In the genomic region with DNA sequence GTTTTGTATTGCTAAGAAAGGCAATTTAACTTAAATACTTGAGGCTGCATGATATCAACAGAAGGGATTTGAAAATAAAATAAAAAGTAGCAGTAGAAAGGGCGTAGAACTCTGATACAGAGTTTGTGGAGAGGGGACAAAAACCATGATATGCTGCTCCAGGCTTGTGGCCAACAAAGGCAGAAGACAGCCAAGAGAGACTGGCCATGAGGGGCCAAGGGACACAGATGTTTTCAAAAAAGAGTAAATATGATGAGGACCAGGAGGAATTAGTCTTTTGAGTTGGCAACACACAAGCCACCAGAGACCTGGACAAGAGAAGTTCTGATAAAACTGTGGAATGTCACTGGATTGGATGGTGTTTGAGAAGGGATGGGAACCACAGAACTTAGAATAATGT, we compare ENCODE assay signal across 24 mouse cellular contexts.
A peak's percentile ranks its signal among the peaks of the same experiment; 100 is the strongest.
DNase-seq lines count a peak whose midpoint lies in the region; ATAC-seq lines count a peak whose summit lies in the region.
"Had no signal": no experiment of that assay in that cellular context is flagged by ENCODE, and none has a peak within 500 bp of the region (broad histone marks: within the 10 kb centered on the region; RNA-seq: fewer than 3 reads in every experiment).

No protein-coding gene starts in this region.

- no peak overlapping the region for H3K27ac ChIP-seq in heart, embryonic 12.5 days (ENCODE audit: poor library complexity, severe bottlenecking)
- no peak overlapping the region for H3K27ac ChIP-seq in lung, embryonic 16.5 days (ENCODE audit: low read length)
- H3K27ac ChIP-seq in forebrain, embryonic 11.5 days (ENCODE audit: low read depth, low read length) = no peak overlapping the region
- H3K27ac ChIP-seq: forebrain, embryonic 10.5 days; hindbrain, embryonic 14.5 days; kidney, postnatal 0 days; layer of hippocampus, adult 2 months; limb, embryonic 12.5 days; liver, embryonic 13.5 days; macrophage; midbrain, embryonic 10.5 days; stomach, postnatal 0 days had no signal

- H3K27me3 ChIP-seq in heart, embryonic 12.5 days (replicated peaks) = no peaks in the 10 kb centered on the region
- no peaks in the 10 kb centered on the region for H3K27me3 ChIP-seq in lung, embryonic 16.5 days (ENCODE audit: control insufficient read depth, insufficient read depth, low read depth, low read length)
- H3K27me3 ChIP-seq in forebrain, embryonic 11.5 days (ENCODE audit: control insufficient read depth, insufficient read depth, low read length) = no peaks in the 10 kb centered on the region
- H3K27me3 ChIP-seq: limb, embryonic 12.5 days; liver, embryonic 13.5 days had no signal

- no peaks in the 10 kb centered on the region for H3K9me3 ChIP-seq in heart, embryonic 12.5 days (replicated peaks)
- no peaks in the 10 kb centered on the region for H3K9me3 ChIP-seq in lung, embryonic 16.5 days (ENCODE audit: control insufficient read depth, low read length)
- H3K9me3 ChIP-seq in forebrain, embryonic 11.5 days (ENCODE audit: control insufficient read depth, low read length) = no peaks in the 10 kb centered on the region
- H3K9me3 ChIP-seq: forebrain, embryonic 10.5 days; limb, embryonic 12.5 days; liver, embryonic 13.5 days; midbrain, embryonic 10.5 days had no signal

- no peak overlapping the region for H3K4me2 ChIP-seq in heart, embryonic 12.5 days
- H3K4me2 ChIP-seq in lung, embryonic 16.5 days (ENCODE audit: low read depth, low read length) = no peak overlapping the region
- H3K4me2 ChIP-seq in forebrain, embryonic 11.5 days (ENCODE audit: low read depth, low read length, severe bottlenecking) = no peak overlapping the region
- H3K4me2 ChIP-seq: hindbrain, embryonic 14.5 days; limb, embryonic 12.5 days; liver, embryonic 13.5 days had no signal

- H3K4me3 ChIP-seq in heart, embryonic 12.5 days = no peak overlapping the region
- H3K4me3 ChIP-seq in lung, embryonic 16.5 days (ENCODE audit: low read length) = no peak overlapping the region
- H3K4me3 ChIP-seq in forebrain, embryonic 11.5 days (ENCODE audit: low read depth, low read length) = no peak overlapping the region
- H3K4me3 ChIP-seq: forebrain, embryonic 10.5 days; layer of hippocampus, adult 2 months; limb, embryonic 12.5 days; liver, embryonic 13.5 days; midbrain, embryonic 10.5 days had no signal

- no peak overlapping the region for H3K9ac ChIP-seq in heart, embryonic 12.5 days
- H3K9ac ChIP-seq in lung, embryonic 16.5 days (ENCODE audit: low read length) = no peak overlapping the region
- no peak overlapping the region for H3K9ac ChIP-seq in forebrain, embryonic 11.5 days (ENCODE audit: low read length)
- H3K9ac ChIP-seq: hindbrain, embryonic 14.5 days; limb, embryonic 12.5 days; liver, embryonic 13.5 days had no signal

- H3K4me1 ChIP-seq in heart, embryonic 12.5 days (replicated peaks) = peaks cover 13% of the 10 kb centered on the region; the same call in 1 of the 2 replicates
- peaks cover 10% of the 10 kb centered on the region for H3K4me1 ChIP-seq in lung, embryonic 16.5 days (replicated peaks; ENCODE audit: control insufficient read depth, insufficient read depth, low read length)
- H3K4me1 ChIP-seq in forebrain, embryonic 11.5 days (replicated peaks; ENCODE audit: control insufficient read depth, insufficient read depth, low read length) = no peaks in the 10 kb centered on the region
- H3K4me1 ChIP-seq: liver, embryonic 13.5 days; midbrain, embryonic 10.5 days had no signal

- no peaks in the 10 kb centered on the region for H3K36me3 ChIP-seq in heart, embryonic 12.5 days
- no peaks in the 10 kb centered on the region for H3K36me3 ChIP-seq in lung, embryonic 16.5 days (ENCODE audit: control insufficient read depth, insufficient read depth, low read length)
- H3K36me3 ChIP-seq in forebrain, embryonic 11.5 days (ENCODE audit: control insufficient read depth, insufficient read depth, low read length) = no peaks in the 10 kb centered on the region
- H3K36me3 ChIP-seq: forebrain, embryonic 10.5 days; limb, embryonic 12.5 days; liver, embryonic 13.5 days; midbrain, embryonic 10.5 days had no signal

- no peak for ATAC-seq in heart, embryonic 12.5 days (ENCODE audit: insufficient number of reproducible peaks, low FRiP score)
- ATAC-seq in lung, embryonic 16.5 days (ENCODE audit: low read depth) = 0 out of 2 replicates have a peak, but pooled peaks have one; percentile 7
- ATAC-seq in forebrain, embryonic 11.5 days (replicated peaks; ENCODE audit: low FRiP score) = no peak
- ATAC-seq: inflammation-experienced regulatory T-cells, adult 6 months; midbrain, embryonic 16.5 days had no signal

- peak; percentile 65 to 72 for DNase-seq in heart, adult 18-20 months
- DNase-seq in lung, postnatal 4 days = no peak
- DNase-seq in heart, adult 8-10 months (ENCODE audit: low spot score) = peak; percentile 54
- DNase-seq in heart, postnatal 4 days = peak; percentile 45
- DNase-seq in forebrain, embryonic 11.5 days (ENCODE audit: low spot score) = no peak
- DNase-seq in retina, postnatal 1 day = no peak
- DNase-seq: adrenal gland, postnatal 10 days; kidney, adult 18-20 months; liver, embryonic 13.5 days; lung, adult 2 months; thymus, adult 2 months; thymus, postnatal 4 days had no signal

- 66% methylated on average over 1 of the region's 1 CpGs for WGBS in heart, embryonic 12.5 days
- WGBS in lung, embryonic 16.5 days = 72% methylated on average over 1 of the region's 1 CpGs
- WGBS in forebrain, embryonic 11.5 days = 90% methylated on average over 1 of the region's 1 CpGs

Comparison
In these comparisons a context has a peak if more than half of its experiments do, and no peak if none do; other contexts are left out.
1. DNase-seq: peak in heart, adult 18-20 months (2 of 2), heart, adult 8-10 months (single experiment) and heart, postnatal 4 days (single experiment); none in lung, postnatal 4 days (0 of 2), forebrain, embryonic 11.5 days (single experiment) and retina, postnatal 1 day (single experiment).